In genomic region chr2:157434041-157434440, GRCm38 (mm10) we compare ENCODE assay signal across 9 mouse cellular contexts. TPM values are rescaled to one million over a fixed set of nuclear protein-coding genes. Genes with fewer than 3 reads are reported as not detected.
DNase-seq lines count a peak whose midpoint lies in the region; ATAC-seq and TF ChIP-seq lines count a peak whose summit lies in the region.
"Had no signal": no experiment of that assay in that cellular context is flagged by ENCODE, and none has a peak within 500 bp of the region (broad histone marks: within the 10 kb centered on the region; RNA-seq: fewer than 3 reads in every experiment).

No protein-coding gene starts in this region.

- WGBS in heart, embryonic 15.5 days = 38% methylated on average over 9 of the region's 9 CpGs
- WGBS in intestine, embryonic 15.5 days = 30% methylated on average over 9 of the region's 9 CpGs
- 40% methylated on average over 9 of the region's 9 CpGs for WGBS in midbrain, embryonic 11.5 days

- H3K27ac ChIP-seq in heart, embryonic 15.5 days = peak overlapping the region; percentile 56
- peak overlapping the region; percentile 22; the same call in 1 of the 2 replicates for H3K27ac ChIP-seq in cortical plate, adult 2 months (ENCODE audit: insufficient read depth, low read length)
- H3K27ac ChIP-seq in intestine, embryonic 15.5 days = peak overlapping the region; percentile 85
- no peak overlapping the region for H3K27ac ChIP-seq in midbrain, embryonic 11.5 days (ENCODE audit: low read depth, low read length)
- H3K27ac ChIP-seq: liver, embryonic 14.5 days had no signal

- no peak overlapping the region for H3K9ac ChIP-seq in heart, embryonic 15.5 days
- H3K9ac ChIP-seq in intestine, embryonic 15.5 days = peak overlapping the region; percentile 31
- H3K9ac ChIP-seq in midbrain, embryonic 11.5 days (ENCODE audit: low read length) = peak overlapping the region; percentile 40; the same call in 1 of the 2 replicates
- H3K9ac ChIP-seq: liver, embryonic 14.5 days had no signal

- no peaks in the 10 kb centered on the region for H3K36me3 ChIP-seq in heart, embryonic 15.5 days
- no peaks in the 10 kb centered on the region; the same call in 1 of the 2 replicates for H3K36me3 ChIP-seq in intestine, embryonic 15.5 days
- H3K36me3 ChIP-seq in midbrain, embryonic 11.5 days (ENCODE audit: control insufficient read depth, insufficient read depth, low read length) = peaks cover 2% of the 10 kb centered on the region; the same call in 1 of the 2 replicates

- no peak overlapping the region for H3K4me3 ChIP-seq in heart, embryonic 15.5 days
- H3K4me3 ChIP-seq in cortical plate, adult 2 months (ENCODE audit: insufficient read depth, low read length) = no peak overlapping the region
- H3K4me3 ChIP-seq in intestine, embryonic 15.5 days (replicated peaks) = no peak overlapping the region
- H3K4me3 ChIP-seq in midbrain, embryonic 11.5 days (ENCODE audit: low read depth, low read length) = no peak overlapping the region

- H3K4me2 ChIP-seq in heart, embryonic 15.5 days = no peak overlapping the region
- peak overlapping the region; percentile 34 for H3K4me2 ChIP-seq in intestine, embryonic 15.5 days (replicated peaks)
- no peak overlapping the region for H3K4me2 ChIP-seq in midbrain, embryonic 11.5 days

- TF ChIP-seq CTCF in cortical plate, adult 2 months (IDR thresholded peaks at IDR 0.05; ENCODE audit: extremely low read depth, insufficient read depth, low read length) = no peak

- no peaks in the 10 kb centered on the region for H3K9me3 ChIP-seq in heart, embryonic 15.5 days (replicated peaks)
- H3K9me3 ChIP-seq in intestine, embryonic 15.5 days = no peaks in the 10 kb centered on the region
- no peaks in the 10 kb centered on the region for H3K9me3 ChIP-seq in midbrain, embryonic 11.5 days (ENCODE audit: control insufficient read depth, low read length)

- H3K4me1 ChIP-seq in heart, embryonic 15.5 days (replicated peaks) = peaks cover 56% of the 10 kb centered on the region
- H3K4me1 ChIP-seq in cortical plate, adult 2 months (ENCODE audit: control insufficient read depth, insufficient read depth, low read length) = peaks cover 40% of the 10 kb centered on the region
- peaks cover 70% of the 10 kb centered on the region for H3K4me1 ChIP-seq in intestine, embryonic 15.5 days (replicated peaks)
- peaks cover 10% of the 10 kb centered on the region; the same call in 1 of the 2 replicates for H3K4me1 ChIP-seq in midbrain, embryonic 11.5 days (ENCODE audit: control insufficient read depth, insufficient read depth, low read length)

- no peak for TF ChIP-seq POLR2A in cortical plate, adult 2 months (IDR thresholded peaks at IDR 0.05; ENCODE audit: extremely low read depth, insufficient read depth, low read length)

- DNase-seq in heart, adult 18-20 months = no peak
- no peak for DNase-seq in midbrain, embryonic 11.5 days (ENCODE audit: low spot score, missing footprints)
- DNase-seq in left cerebral cortex, adult 11 months (ENCODE audit: low spot score) = no peak
- DNase-seq in cerebellum, postnatal 10 days = no peak
- no peak for DNase-seq in retina, embryonic 14.5 days (ENCODE audit: low spot score)

- H3K27me3 ChIP-seq in heart, embryonic 15.5 days = no peaks in the 10 kb centered on the region
- no peaks in the 10 kb centered on the region for H3K27me3 ChIP-seq in intestine, embryonic 15.5 days (replicated peaks)
- no peaks in the 10 kb centered on the region for H3K27me3 ChIP-seq in midbrain, embryonic 11.5 days (ENCODE audit: control insufficient read depth, insufficient read depth, low read length)

- no peak for ATAC-seq in heart, embryonic 15.5 days (replicated peaks; ENCODE audit: insufficient number of reproducible peaks, insufficient read depth, low FRiP score, low read depth)
- ATAC-seq in intestine, embryonic 15.5 days = peak; percentile 76
- no peak for ATAC-seq in midbrain, embryonic 11.5 days (ENCODE audit: low FRiP score)

RNA-seq across cellular contexts. Expression of gene Src, which starts 15.8 kb away (rescaled TPM):
- polyA plus RNA-seq in heart, embryonic 15.5 days (2015; fragmentation: Nextera tagmentation; extraction: Ambion mirVana) = 5.6 and 9.6 TPM in 2 replicates
- total RNA-seq in heart, adult 18-20 months (2021) = 1 to 10 TPM; 4.2 to 4.8 TPM
- polyA plus RNA-seq in cortical plate, adult 2 months (2012; rRNA removed) = 83.8 and 95.0 TPM in 2 replicates
- polyA plus RNA-seq in intestine, embryonic 15.5 days (2015; fragmentation: Nextera tagmentation; extraction: Ambion mirVana) = 18.1 and 19.4 TPM in 2 replicates
- 11.2 and 14.0 TPM in 2 replicates for polyA plus RNA-seq in midbrain, embryonic 11.5 days (2014; fragmentation: Nextera tagmentation; extraction: Ambion mirVana)
